Mouse (Mus musculus) thymus, postnatal 4 days (tissue): Measurements from ENCODE around the gene Alg9.

Source experiments
- DNase-seq: peaks from one replicate; pipeline ENCODE4 v3.0.0; 2021

The Alg9 gene

GRCm38 (mm10) chr9:50774991-50775612, at the start of gene Alg9, which contains the start of gene 1110032A03Rik:
TSS of gene Alg9 (plus strand) at chr9:50775019.
TSS of gene 1110032A03Rik (minus strand) at chr9:50775520.
- peak; percentile 95 for DNase-seq

DNA sequence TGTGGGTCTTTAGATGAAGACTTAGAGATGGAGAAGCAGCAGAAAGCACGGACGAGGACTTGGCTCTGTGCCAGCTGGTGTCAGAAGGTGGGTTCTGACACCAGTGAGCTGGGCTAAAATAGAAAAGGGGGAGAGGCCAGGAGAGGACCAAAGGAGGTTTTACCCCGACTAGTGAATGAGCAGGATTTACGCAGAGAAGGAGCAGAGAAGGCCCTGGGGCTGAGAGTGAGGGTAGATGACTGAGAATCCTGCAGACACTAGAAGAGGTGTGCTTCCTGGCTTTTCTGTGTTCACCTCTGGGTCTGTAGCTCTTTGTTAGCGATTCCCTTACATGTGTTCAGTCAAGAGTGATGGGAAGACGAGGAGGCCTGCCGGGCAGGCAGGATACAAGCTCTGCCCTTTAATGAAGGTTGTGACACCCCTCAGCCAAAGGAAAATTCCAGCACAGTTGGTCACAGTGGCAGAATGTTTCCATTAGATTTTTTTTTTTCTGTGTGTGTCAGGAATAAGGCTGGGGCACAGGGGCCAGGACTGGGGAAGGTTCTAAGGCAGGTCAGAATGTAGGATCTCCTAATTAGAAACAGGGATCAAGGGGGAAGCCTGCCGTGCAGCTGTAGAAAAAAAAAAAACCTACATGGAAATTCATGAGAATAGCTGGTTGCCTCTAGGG, 48.8 kb upstream of the Alg9 start:
- no peak for DNase-seq

GRCm38 (mm10) chr9:50727171-50727924, 47.5 kb upstream of the Alg9 start:
- DNase-seq = no peak

DNA sequence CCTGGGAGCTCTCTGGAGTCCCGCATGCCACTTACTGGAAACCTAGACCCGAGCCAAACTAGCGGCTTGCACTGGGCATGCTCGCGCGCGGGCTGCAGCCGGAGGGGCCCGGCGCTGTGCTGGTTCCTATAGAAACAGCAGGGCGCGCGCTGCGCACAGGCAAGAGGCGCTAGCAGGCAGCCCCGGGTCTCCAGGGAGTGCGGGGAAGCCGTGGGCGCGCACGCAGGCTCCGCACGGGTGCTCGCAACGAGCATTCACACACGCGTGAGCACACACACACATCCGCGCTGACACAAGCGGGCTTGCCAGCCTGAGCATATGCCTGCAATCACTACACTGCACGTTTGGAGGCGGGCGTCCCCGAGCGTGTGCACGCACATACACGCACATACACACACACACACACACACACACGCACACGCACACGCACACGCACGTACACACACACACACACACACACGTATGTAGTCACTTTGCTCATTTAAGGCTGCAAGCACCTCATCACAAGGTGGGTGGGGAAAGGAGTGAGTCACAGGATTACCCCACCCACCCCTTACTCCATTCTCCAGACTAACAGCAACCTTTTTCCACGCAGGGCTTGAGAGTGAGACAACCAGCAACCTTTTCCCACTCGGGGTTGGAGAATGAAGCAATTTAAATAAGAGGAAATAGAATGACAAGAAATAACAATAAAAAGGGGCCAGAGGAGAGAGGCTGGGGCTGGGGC, 46.7 kb upstream of the Alg9 start:
- peak; percentile 71 for DNase-seq

DNA sequence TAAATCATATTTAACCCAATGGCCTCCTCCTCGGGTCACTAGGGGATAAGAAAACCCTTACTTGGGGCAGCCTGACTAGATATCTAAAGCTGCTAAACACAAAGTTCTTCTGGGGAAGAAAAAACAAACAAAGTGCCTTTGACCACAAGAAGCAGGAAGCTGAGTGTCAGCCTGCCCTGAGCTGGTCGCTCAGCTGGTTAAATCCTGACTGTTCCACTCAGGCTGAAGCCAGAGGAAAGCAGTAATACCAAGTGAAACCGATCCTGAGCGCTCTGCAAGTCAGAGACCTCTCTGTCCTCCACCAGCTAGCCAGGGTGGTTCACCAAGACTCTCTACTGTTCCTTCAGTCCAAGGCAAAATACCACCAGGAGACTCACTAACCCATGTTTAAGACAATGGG, 45.2 kb upstream of the Alg9 start:
- no peak for DNase-seq

- DNase-seq = no peak
Measured at GRCm38 (mm10) chr9:50732560-50732959, 42.3 kb upstream of the Alg9 start.

- peak; percentile 21 for DNase-seq
Measured at GRCm38 (mm10) chr9:50734989-50735388, 39.8 kb upstream of the Alg9 start.

DNA sequence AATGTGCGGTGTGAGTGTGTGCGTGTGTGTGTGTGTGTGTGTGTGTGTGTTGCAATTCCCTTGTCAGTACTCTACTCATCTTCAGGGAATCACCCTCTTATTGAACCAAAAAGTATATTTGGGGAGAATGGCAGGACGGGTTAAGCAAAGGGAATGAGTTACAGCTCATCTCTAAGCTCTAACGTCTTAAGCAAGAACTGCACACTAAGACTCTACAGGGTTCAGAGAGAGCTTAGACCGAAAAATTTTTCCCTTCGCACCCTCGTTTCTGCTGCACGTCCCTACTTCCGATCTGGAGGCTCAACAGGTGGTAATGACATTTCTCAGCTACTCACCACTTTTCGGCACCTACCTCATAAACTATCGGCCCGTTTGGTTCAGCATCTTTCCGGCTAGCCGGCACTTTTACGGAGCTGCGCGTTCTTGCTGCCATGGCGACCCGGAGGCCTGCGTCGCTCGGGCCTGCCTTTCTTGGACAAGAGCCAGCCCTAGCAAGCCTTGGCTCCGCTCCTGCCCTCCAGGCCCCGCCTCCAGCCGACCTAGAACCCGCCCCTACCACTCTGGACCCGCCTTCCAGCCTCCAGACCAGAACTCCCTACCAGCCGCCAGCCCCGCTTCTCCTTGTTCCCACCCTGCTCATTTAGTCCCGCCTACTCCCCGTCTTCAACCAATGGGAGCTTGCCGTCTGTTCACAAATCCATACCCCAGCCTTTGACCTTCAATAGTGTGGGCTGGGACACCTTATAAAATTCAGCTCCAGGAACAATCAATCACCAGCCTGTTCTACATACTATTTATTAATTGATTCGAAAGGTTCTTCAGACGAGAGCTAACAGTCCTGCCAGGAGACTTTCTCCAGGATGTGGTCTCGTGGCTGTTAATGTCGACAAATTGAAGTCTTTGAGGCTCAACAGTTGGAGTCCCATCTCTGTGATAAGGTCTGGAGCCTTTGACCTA, 35.6 kb upstream of the Alg9 start, which contains the start of gene Dixdc1:
Gene Dixdc1, minus strand, starts transcription at position 604 of the 957 bp plus-strand sequence.
- DNase-seq = peak; percentile 80

DNA sequence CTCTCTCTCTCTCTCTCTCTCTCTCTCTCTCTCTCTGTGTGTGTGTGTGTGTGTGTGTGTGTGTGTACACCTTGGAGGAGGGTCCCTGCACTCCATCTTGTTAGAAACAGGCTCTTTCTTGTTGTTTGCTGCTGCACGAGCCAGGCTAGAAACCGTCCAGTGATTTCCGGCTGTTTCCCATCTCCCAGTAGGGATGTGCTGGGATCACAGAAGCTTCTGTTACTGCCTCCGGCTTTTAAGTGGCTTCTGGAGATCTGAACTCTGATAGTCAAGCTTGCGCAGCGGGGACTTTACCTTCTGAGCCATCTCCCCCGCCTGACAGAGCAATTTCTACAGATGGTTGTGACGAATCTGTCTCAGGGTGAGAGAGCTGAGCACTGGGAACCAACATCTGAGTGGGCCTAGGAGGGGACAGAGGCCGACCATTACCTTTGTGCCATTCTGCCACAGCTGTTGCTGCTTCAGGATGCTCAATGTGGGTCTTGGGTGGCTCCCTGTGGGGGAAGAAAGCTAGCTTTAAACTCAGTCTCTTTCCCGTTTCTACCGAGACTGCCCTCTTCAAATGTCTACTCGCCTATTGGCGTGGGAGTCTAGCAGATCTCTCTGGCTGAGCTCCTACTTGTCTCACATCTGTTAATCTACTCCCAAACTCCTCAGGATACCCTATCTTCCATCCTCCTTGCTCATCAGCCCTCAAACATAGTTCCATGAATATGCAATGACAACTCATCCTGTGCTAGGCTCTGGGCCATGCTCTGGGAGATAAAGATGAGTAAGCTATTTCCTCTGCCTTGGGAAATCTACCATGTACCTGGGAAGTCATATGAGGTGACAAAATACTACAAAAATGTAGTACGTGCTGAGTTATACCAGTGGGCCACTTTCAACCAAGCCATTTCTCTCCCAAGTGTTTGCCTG, 33.7 kb upstream of the Alg9 start:
- DNase-seq = no peak

DNA sequence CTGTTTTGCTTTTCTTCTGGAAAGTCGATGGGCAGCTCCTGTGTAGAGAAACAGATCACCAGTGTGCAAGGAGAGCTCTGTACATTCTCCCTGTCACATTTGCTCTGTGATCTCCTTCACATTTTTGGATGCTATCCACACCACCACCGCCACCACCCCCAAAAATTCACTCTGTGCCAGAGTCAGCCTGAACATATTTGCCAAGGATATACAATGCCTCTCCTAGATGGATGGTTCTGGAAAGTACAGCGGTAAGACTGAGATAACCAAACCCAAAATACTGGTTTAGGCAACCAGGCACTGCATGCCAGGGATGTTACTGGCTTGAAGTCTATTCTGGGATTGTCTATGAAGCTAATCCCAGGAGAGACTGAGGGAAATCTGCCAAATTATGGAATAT, 32.6 kb upstream of the Alg9 start:
- DNase-seq = no peak

GRCm38 (mm10) chr9:50742744-50743143, 32.1 kb upstream of the Alg9 start:
- no peak for DNase-seq

GRCm38 (mm10) chr9:50745806-50746205, 29.0 kb upstream of the Alg9 start:
- DNase-seq = no peak

GRCm38 (mm10) chr9:50746214-50746677, 28.6 kb upstream of the Alg9 start, which contains the start of gene 2310030G06Rik:
TSS of gene 2310030G06Rik (minus strand) at chr9:50746536.
- DNase-seq = no peak

DNA sequence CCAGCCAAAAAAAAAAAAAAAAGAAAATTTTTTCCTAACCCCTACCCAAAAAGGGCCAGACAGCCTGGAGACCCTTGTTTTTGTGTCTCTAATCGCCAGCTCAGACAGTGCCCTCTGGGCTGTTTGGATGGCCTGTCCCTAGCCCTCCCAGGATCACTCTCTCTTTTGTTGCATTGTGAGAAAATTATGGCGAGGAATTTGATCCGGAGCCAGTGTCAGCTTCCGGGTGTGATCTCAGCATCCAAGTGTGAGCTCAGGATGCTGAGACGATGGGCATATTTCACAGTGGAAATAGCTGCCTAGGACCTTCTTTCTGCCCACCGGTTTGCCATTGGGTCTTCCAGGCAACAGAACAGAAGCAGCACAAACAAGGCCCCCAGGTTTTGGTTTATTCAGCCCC, 24.1 kb upstream of the Alg9 start:
- DNase-seq = no peak

DNA sequence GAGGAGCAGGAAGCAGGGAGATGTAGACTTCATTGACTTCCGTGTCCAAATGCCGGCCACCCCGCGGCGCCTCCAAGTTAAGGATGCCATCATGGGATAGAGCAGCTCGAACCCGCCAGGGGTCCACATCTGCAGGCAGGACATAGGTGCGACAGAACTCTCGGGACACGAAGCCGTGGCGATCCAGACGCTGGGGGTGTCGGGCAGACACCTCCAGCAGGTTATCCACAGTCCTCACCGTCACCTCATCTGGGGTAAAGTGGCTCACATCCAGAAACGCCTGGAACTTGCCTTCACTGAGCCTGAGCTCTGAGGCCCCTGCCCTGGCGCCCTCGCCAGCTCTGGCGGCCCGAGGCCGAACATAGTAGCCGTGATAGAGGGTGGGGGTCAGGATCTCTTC, 23.5 kb upstream of the Alg9 start, which contains the start of gene Cryab:
Gene Cryab, plus strand, starts transcription at position 3 of the 400 bp plus-strand sequence.
- DNase-seq = no peak

DNA sequence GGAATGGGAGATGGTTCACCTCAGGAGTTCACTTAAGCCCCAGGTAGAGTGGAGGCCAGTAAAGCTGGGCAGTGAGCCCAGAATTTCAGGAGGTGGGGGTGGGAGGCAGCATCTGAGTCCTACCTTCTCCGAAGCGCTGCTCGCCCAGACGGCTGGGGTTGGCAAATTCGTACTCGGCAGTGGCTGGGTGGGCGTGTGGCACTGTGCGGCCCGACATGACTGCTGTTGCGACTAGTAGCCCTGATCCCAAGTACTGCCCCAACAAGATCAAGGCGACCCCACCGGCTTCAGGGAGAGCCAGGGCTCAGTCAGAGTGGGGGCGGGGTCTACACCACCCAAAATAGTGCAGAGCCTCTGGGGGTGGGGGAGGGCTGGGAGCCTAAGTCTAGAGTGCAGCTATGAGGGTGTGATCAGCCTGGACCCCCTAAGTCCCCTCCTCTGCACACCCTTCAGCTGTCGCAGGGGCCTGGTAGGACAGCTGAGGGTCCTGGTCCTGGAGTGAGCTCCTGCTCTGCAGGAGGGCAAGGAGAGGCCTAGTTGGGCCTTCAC, 22.7 kb upstream of the Alg9 start, which contains the start of gene Hspb2:
Gene Hspb2, minus strand, starts transcription at position 301 of the 549 bp plus-strand sequence.
- DNase-seq = no peak

DNA sequence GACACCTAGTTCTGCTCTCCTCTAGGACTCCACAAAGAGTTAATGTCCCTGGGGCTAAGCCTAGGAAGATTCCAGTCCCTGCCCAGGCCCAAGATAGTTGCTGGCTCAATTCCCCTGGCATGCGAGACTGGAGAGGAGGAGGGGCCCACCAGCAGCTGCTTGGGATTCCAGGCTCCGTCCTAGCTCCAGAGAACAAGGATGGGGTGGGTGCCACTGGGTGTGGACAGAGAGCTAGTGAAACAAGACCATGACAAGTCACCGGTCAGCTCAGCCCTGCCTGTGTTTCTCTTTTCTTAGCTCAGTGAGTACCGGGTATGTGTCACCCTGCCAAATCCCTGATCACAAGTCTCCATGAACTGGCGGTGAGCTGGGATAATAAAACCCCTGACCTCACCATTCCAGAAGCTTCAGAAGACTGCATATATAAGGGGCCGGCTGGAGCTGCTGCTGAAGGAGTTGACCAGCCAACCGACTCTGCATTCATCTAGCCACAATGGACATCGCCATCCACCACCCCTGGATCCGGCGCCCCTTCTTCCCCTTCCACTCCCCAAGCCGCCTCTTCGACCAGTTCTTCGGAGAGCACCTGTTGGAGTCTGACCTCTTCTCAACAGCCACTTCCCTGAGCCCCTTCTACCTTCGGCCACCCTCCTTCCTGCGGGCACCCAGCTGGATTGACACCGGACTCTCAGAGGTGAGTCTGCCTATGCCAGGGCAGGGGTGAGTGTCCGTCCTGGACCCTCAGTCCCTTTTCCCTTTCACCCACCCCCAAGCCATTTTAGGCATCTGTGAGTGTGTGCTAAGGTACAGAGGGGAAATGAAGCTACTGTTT, 21.8 kb upstream of the Alg9 start:
- DNase-seq = no peak

GRCm38 (mm10) chr9:50753947-50754346, 20.9 kb upstream of the Alg9 start:
- no peak for DNase-seq

DNA sequence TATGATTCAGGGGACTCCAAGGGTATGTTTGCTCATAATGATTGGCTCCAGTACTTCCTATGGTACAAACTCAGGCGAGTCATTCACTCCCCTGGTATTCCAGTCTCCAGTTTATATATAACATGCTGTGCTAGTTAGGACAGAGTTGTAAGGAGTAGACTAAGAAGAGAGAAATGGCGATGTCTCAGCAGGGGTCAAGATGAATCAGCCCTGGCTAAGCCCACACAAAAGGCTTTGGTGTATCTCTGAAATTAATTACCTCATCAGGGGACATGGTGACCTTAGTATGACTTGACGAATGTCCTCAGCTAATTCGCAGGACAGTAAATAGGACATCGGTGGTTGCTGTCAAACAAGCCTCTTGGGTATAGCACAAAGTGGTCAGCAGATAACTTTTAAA, 18.1 kb upstream of the Alg9 start:
- DNase-seq = no peak
